Mouse (Mus musculus) midbrain, embryonic 13.5 days (tissue): ENCODE measurements around the gene Arhgef39. TPM values are rescaled to one million over a fixed set of nuclear protein-coding genes. Genes with fewer than 3 reads are reported as not detected.
A peak's percentile ranks its signal among the peaks of the same experiment; 100 is the strongest.
"Not testable (repeated sequence)": the region's sequence is repeated elsewhere in the genome, so short reads cannot be mapped to it uniquely, and the experiment has no call there.

ENCODE experiments used
- ATAC-seq: fragments of 200-750 bp; cut with Nextera tagmentation; 2 replicates; pipeline ENCODE4 v1.8.0; 2017; ENCODE audit warnings: mild to moderate bottlenecking, moderate TSS enrichment, moderate library complexity
- H3K27ac ChIP-seq: fragments of 300-500 bp; sonication (generic); 2 replicates; pipeline ENCODE4 v1.5.1; 2015; ENCODE audit warnings: inconsistent platforms, mild to moderate bottlenecking, moderate library complexity
- H3K27me3 ChIP-seq: fragments of 300-500 bp; sonication (generic); 2 replicates; pipeline ENCODE4 v1.6.1; 2015; ENCODE audit warnings: mild to moderate bottlenecking, inconsistent platforms
- H3K36me3 ChIP-seq: fragments of 300-500 bp; sonication (generic); 2 replicates; pipeline ENCODE4 v1.6.1; 2015; ENCODE audit warnings: mild to moderate bottlenecking, inconsistent platforms
- H3K4me1 ChIP-seq: fragments of 300-500 bp; sonication (generic); replicated peaks from 2 replicates; pipeline ENCODE4 v1.6.1; 2015; ENCODE audit warnings: inconsistent platforms
- H3K4me2 ChIP-seq: fragments of 300-500 bp; sonication (generic); replicated peaks from 2 replicates; pipeline ENCODE4 v1.6.1; 2015; ENCODE audit warnings: moderate library complexity, mild to moderate bottlenecking, inconsistent platforms
- H3K4me3 ChIP-seq: fragments of 300-500 bp; sonication (generic); replicated peaks from 2 replicates; pipeline ENCODE4 v1.5.1; 2015; ENCODE audit warnings: mild to moderate bottlenecking, inconsistent platforms
- H3K9ac ChIP-seq: fragments of 300-500 bp; sonication (generic); replicated peaks from 2 replicates; pipeline ENCODE4 v1.6.1; 2015; ENCODE audit warnings: mild to moderate bottlenecking, inconsistent platforms
- H3K9me3 ChIP-seq: fragments of 300-500 bp; sonication (generic); 2 replicates; pipeline ENCODE4 v1.6.1; 2016; ENCODE audit warnings: mild to moderate bottlenecking, inconsistent platforms
- WGBS: fragments of 180-500 bp; shearing (Covaris S2); methylation state at CpG from one replicate; pipeline ENCODE4 v1.1.7; 2015; 5-methylcytosine and 5-hydroxymethylcytosine counted together
- polyA plus RNA-seq: library from polyadenylated mRNA; unstranded; fragments of >200 nt; fragmentation: Nextera tagmentation; extraction: Ambion mirVana; gene quantifications from 2 replicates; pipeline ENCODE4 v1.2.1, GENCODE M21; 2015

The Arhgef39 gene
- polyA plus RNA-seq, 1 experiment from 2014 or later: 15.4 TPM

DNA sequence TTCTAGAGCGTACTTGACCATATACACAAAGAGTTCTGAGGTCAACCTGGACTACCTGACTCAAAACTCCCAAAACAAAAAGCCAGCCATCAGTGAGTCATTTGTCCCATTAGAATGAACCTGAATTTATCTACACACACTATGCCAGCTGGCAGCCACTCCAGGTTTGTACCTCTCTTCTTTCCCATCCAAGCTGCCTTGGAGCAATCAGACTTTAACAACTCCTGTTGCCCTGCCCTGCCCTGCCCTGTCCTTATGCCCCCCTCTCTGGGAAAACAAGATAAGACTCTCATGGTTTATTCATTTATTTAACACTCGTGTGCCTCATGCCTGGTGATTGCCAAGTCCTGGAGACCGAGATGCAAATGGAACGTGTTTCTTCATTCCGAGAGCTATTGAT, 8.7 kb downstream of the Arhgef39 start:
- H3K4me3 ChIP-seq: no peak overlapping the region
- H3K4me1 ChIP-seq: peaks cover 14% of the 10 kb centered on the region
- no peaks in the 10 kb centered on the region for H3K27me3 ChIP-seq
- ATAC-seq: no peak
- no peaks in the 10 kb centered on the region for H3K9me3 ChIP-seq
- WGBS: 79% methylated on average over 5 of the region's 5 CpGs
- 0 out of 2 replicates have a peak, but pooled peaks cover 4% of the 10 kb centered on the region for H3K36me3 ChIP-seq
- H3K27ac ChIP-seq: no peak overlapping the region
- H3K4me2 ChIP-seq: no peak overlapping the region
- no peak overlapping the region for H3K9ac ChIP-seq

DNA sequence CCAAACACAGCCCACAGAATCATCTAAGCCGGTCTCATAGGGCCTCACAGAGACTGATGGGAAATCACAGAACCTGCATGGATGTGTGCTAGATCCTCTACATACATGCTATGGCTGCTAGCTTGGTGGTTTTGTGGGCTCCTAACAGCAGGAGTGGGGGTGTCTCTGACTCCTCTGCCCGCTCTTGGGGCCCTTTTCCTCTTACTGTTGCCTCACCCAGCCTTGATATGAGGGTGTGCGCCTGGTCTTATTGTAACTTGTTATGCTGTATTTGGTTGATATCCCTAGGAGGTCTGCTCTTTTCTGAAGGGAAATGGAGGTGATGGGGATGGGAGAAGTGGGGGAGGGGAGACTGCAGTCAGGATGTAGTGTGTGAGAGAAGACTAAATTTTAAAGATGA, 9.9 kb downstream of the Arhgef39 start:
- Histone ChIP-seq H3K9me3 (no peaks in the 10 kb centered on the region), H3K27me3 (no peaks in the 10 kb centered on the region), H3K4me1 (peaks cover 9% of the 10 kb centered on the region), H3K27ac (no peak overlapping the region), H3K4me2 (no peak overlapping the region), H3K36me3 (no peaks in the 10 kb centered on the region), H3K4me3 (no peak overlapping the region), H3K9ac (no peak overlapping the region)
- 89% methylated on average over 3 of the region's 3 CpGs for WGBS
- no peak for ATAC-seq

DNA sequence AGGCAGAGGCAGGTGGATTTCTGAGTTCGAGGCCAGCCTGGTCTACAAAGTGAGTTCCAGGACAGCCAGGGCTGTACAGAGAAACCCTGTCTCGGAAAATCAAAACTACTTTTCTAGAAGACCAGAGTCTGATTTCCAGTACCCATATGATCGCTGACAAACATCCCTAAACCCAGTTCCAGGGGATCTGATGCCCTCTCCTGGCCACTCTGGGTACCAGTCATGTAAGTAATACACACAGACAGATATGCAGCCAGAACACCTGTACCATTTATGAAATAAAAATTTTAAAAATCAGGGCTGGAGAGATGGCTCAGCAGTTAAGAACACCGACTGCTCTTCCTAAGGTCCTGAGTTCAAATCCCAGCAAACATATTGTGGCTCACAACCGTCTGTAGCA, 13.8 kb downstream of the Arhgef39 start:
- H3K4me1 ChIP-seq, H3K27ac ChIP-seq, H3K27me3 ChIP-seq, H3K36me3 ChIP-seq, H3K4me3 ChIP-seq, ATAC-seq, H3K4me2 ChIP-seq, H3K9ac ChIP-seq, H3K9me3 ChIP-seq: not testable (repeated sequence)
- WGBS: 89% methylated on average over 5 of the region's 5 CpGs

DNA sequence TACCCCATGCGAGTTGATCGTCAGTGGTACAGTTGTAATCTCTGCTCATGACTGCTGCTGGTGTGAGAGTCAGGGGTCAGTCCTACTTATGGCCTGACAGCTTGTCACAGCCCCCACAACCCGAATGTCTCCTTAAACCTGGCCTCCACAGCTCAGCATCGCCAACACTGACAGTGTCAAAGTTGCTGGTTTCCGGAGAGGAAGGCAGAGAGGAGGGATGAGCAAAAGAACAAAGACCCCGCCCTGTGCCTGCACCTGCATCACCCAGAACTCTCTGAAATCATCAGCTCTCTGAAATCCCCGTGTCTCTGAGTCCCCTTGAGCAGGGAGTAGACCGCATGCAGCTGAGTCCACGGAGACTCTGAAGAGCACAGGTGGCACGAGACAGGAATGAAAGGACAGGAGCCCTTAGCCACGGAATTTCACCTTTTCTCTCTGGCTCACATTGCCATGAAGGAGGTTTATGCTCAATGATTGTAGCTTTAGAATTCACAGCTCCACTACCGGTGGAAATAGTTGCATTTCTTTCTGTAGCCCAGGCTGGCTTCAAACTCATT, 15.9 kb downstream of the Arhgef39 start, which contains the start of gene Sit1:
Gene Sit1, minus strand, starts transcription at position 200 of the 557 bp plus-strand sequence.
- WGBS: 61% methylated on average over 12 of the region's 12 CpGs
- no peaks in the 10 kb centered on the region for H3K4me1 ChIP-seq
- no peak within 1 kb of the TSS for H3K4me2 ChIP-seq
- ATAC-seq: no peak
- H3K9ac ChIP-seq: no peak within 1 kb of the TSS
- H3K4me3 ChIP-seq: no peak within 1 kb of the TSS
- H3K9me3 ChIP-seq: no peaks in the 10 kb centered on the region
- H3K36me3 ChIP-seq: no peaks in the 10 kb centered on the region
- H3K27ac ChIP-seq: no peak within 1 kb of the TSS
- H3K27me3 ChIP-seq: 0 out of 2 replicates have a peak, but pooled peaks cover 5% of the 10 kb centered on the region

DNA sequence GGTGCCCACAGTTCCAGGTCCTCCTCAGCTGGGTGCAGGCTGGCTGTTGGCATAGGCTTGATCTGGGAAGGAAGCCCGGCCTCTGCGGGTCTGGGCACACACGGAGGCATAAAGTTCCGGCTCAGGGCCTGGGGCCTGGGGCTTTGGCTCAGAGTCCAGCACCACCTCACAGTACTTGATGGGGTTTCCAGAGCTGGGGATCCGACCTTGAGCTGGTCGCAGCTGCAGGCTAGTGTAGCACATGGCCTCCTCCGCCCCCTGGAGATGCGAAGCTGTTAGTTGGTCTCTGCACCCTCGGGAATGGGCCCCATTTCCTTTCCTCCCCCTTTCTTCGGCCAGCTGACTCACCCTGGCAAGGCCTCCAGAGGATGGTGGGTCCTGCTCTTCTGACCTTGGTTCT, 16.9 kb downstream of the Arhgef39 start:
- 75% methylated on average over 10 of the region's 10 CpGs for WGBS
- Histone ChIP-seq H3K36me3 (no peaks in the 10 kb centered on the region), H3K4me2 (no peak overlapping the region), H3K9ac (no peak overlapping the region), H3K4me1 (0 out of 2 replicates have a peak, but pooled peaks cover 4% of the 10 kb centered on the region), H3K27ac (no peak overlapping the region), H3K27me3 (0 out of 2 replicates have a peak, but pooled peaks cover 5% of the 10 kb centered on the region), H3K9me3 (no peaks in the 10 kb centered on the region), H3K4me3 (no peak overlapping the region)
- no peak for ATAC-seq

DNA sequence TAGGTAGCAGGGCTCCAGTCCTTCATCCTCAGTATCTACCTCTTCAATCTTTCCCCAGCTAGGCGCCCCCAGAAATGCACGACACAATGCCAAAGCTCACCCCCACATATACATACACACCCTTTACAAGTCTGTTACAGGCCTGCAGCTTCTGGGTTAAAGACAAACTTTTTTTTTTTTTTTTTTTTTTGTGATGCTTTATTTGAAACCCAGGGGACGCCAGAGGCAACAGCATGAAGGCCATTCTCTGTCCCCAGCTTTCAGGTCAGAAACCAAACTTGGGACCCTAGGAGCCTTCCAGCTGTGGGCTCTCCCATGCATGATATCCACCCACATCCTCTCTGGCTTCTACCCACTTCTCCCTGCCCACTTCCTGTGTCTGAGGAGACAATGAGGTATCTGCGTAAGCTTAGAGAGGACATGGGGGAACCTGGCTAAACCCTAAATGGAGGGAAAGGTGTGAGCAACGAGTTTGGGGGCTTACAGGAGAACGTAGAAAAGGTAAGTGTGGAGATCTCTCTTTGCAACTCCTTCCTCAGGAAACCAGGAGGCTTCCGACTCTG, 17.5 kb downstream of the Arhgef39 start:
- H3K27me3 ChIP-seq: 0 out of 2 replicates have a peak, but pooled peaks cover 5% of the 10 kb centered on the region
- no peaks in the 10 kb centered on the region for H3K36me3 ChIP-seq
- no peaks in the 10 kb centered on the region for H3K9me3 ChIP-seq
- no peak overlapping the region for H3K4me2 ChIP-seq
- 0 out of 2 replicates have a peak, but pooled peaks cover 4% of the 10 kb centered on the region for H3K4me1 ChIP-seq
- H3K27ac ChIP-seq: no peak overlapping the region
- WGBS: 77% methylated on average over 7 of the region's 7 CpGs
- no peak overlapping the region for H3K4me3 ChIP-seq
- no peak for ATAC-seq
- H3K9ac ChIP-seq: no peak overlapping the region

DNA sequence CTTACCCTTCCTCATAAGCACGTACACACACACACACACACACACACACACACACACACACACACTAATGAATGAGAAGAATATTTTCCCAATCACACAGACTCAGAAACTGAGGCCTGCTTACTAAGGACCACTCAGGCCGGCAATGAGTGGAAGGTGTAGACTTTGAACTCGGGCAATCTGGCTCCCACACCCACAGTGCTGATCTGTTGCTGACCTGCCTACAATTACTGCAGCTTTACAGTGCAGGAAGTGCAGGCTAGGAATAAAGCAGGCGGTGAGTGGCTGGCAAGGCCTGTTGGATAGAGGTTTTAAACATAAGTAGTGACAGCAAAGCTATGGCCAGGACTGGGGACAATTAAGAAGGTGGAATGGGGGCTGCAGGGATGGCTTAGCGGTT, 18.5 kb downstream of the Arhgef39 start:
- 91% methylated on average over 5 of the region's 5 CpGs for whole genome bisulfite sequencing

DNA sequence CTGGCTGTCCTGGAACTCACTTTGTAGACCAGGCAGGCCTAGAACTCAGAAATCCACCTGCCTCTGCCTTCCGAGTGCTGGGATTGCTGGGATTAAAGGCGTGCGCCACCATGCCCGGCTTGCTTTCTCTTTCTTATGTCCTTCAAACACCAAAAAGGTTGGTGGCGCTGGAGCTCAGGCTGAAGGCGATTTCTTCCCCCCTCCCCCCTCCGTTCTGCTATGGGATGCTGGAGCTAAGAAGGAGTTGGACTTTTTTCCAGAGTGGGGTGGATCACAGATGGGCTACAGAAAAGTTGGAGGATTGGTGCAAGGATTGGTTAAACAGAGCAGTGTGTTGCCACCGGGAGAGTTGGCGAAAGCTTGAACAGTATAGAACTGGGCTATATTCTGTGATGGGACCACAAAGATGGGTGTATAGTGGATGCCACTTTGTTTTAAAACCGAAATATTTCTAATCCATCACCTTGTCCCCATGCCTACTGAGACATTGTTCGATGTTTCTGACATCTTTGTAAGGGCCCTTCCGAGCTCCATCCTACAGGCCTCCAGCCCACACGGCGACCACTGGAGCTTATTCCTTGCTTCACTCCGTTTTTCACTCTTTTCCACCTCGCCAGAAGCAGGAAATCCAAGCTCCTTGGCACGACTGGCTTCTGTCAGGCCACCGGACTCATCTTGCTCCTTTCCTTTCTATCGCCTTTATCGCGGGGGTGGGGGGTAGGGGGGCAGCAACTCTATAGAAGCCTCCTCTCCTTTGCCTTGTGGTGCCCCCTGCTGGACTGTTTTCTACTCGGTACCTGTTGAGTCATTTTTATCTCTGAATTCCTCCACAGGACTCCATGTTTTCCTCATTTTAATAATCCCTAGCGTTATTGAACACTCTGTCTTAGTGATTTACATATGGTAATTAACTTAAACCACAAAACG, 20.3 kb downstream of the Arhgef39 start:
- H3K4me2 ChIP-seq: no peak overlapping the region
- H3K27me3 ChIP-seq: 0 out of 2 replicates have a peak, but pooled peaks cover 5% of the 10 kb centered on the region
- H3K4me3 ChIP-seq: no peak overlapping the region
- ATAC-seq: no peak
- 0 out of 2 replicates have a peak, but pooled peaks cover 4% of the 10 kb centered on the region for H3K4me1 ChIP-seq
- H3K9me3 ChIP-seq: no peaks in the 10 kb centered on the region
- WGBS: 47% methylated on average over 24 of the region's 24 CpGs
- no peak overlapping the region for H3K27ac ChIP-seq
- H3K36me3 ChIP-seq: no peaks in the 10 kb centered on the region
- H3K9ac ChIP-seq: no peak overlapping the region

More for the DNA sequence above, 18.5 kb downstream of the Arhgef39 start:
- Histone ChIP-seq H3K27ac (no peak overlapping the region), H3K4me2 (no peak overlapping the region), H3K4me3 (no peak overlapping the region), H3K36me3 (no peaks in the 10 kb centered on the region), H3K9me3 (no peaks in the 10 kb centered on the region), H3K27me3 (0 out of 2 replicates have a peak, but pooled peaks cover 5% of the 10 kb centered on the region), H3K4me1 (0 out of 2 replicates have a peak, but pooled peaks cover 4% of the 10 kb centered on the region), H3K9ac (no peak overlapping the region)
- ATAC-seq: no peak

DNA sequence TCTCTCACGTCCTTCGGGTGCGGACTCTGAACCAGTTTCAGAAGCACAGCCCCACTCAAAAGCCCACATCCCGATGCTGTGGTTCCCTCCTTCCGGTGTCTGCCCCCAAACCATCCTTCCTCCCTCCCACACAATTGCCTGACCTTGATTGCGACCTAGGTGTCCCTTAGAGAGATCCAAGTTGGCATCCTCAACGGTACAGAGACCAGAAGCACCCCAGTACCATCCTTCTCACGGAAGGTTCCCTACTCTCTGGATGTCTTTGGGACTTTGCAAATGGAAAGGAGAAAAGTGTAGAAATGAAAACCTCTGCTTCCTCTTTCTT, 21.0 kb downstream of the Arhgef39 start:
- ATAC-seq: no peak; the same call in 1 of the 2 replicates
- Histone ChIP-seq H3K27me3 (0 out of 2 replicates have a peak, but pooled peaks cover 5% of the 10 kb centered on the region), H3K4me3 (peak overlapping the region; percentile 35), H3K4me2 (peak overlapping the region; percentile 54), H3K9ac (0 out of 2 replicates have a peak overlapping the region, but pooled peaks have one; percentile 10), H3K9me3 (no peaks in the 10 kb centered on the region), H3K36me3 (no peaks in the 10 kb centered on the region), H3K27ac (peak overlapping the region; percentile 19; the same call in 1 of the 2 replicates), H3K4me1 (0 out of 2 replicates have a peak, but pooled peaks cover 4% of the 10 kb centered on the region)
- 46% methylated on average over 8 of the region's 8 CpGs for WGBS

DNA sequence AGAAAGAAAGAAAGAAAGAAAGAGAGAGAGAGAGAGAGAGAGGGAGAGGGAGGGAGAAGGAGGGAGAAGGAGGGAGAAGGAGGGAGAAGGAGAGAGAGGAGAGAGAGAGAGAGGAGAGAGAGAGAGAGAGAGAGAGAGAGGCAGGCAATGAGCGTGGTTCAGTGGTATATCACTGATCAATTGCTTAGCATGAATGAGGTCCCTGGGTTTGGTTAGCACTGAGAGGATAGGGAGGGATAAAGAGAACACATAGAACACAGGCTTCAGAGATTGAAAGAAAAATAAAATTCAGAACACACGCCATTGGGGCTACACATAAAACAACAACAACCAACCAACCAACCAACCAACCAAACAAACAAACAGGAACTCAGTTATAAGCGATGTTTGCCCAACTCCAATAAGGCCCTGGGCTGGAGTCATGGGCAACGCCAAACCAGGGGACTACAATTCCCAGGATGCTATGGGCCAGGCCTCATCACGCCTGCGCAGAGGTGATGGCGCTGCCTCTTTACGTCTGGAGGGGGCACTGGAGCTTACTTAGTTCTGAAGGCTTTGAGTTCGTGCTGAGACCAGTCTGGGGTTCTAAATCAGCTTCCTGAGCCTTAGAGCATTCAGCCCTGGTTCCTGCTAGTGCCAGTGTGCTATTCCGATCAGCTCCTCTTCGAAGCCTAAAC, 21.5 kb downstream of the Arhgef39 start:
- Histone ChIP-seq H3K9ac (0 out of 2 replicates have a peak overlapping the region, but pooled peaks have one; percentile 10), H3K27ac (peak overlapping the region; percentile 19; the same call in 1 of the 2 replicates)
- WGBS: 15% methylated on average over 11 of the region's 11 CpGs

DNA sequence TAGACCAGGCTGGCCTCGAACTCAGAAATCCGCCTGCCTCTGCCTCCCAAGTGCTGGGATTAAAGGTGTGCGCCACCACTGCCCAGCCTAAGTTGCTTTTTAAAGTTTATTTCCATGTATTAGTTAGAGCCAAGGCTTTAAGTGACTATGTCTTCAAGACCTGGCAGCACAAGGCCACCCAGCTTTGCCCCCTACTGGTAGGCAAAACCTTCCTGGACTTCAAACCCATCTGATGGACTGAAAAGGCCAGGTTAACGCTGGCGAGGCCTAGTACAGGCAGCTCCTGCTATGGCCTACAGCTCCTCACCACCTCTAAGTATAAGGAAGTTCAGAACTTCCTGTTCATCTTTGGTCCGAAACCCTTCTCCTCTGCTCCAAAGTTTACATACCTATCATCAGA, 22.9 kb downstream of the Arhgef39 start:
- H3K36me3 ChIP-seq: no peaks in the 10 kb centered on the region
- H3K4me2 ChIP-seq: no peak overlapping the region
- WGBS: 91% methylated on average over 6 of the region's 6 CpGs

More for the DNA sequence above, 21.5 kb downstream of the Arhgef39 start:
- Histone ChIP-seq H3K4me1 (0 out of 2 replicates have a peak, but pooled peaks cover 4% of the 10 kb centered on the region), H3K9me3 (no peaks in the 10 kb centered on the region), H3K27me3 (0 out of 2 replicates have a peak, but pooled peaks cover 5% of the 10 kb centered on the region), H3K4me3 (peak overlapping the region; percentile 35), H3K36me3 (no peaks in the 10 kb centered on the region), H3K4me2 (peak overlapping the region; percentile 54)
- peak; percentile 95 for ATAC-seq

More for the DNA sequence above, 22.9 kb downstream of the Arhgef39 start:
- Histone ChIP-seq H3K4me3 (no peak overlapping the region), H3K9ac (no peak overlapping the region), H3K4me1 (0 out of 2 replicates have a peak, but pooled peaks cover 4% of the 10 kb centered on the region), H3K27ac (no peak overlapping the region), H3K9me3 (no peaks in the 10 kb centered on the region), H3K27me3 (no peaks in the 10 kb centered on the region)
- no peak for ATAC-seq
